9 mouse cellular contexts compared by ENCODE assay signal in the genomic region with DNA sequence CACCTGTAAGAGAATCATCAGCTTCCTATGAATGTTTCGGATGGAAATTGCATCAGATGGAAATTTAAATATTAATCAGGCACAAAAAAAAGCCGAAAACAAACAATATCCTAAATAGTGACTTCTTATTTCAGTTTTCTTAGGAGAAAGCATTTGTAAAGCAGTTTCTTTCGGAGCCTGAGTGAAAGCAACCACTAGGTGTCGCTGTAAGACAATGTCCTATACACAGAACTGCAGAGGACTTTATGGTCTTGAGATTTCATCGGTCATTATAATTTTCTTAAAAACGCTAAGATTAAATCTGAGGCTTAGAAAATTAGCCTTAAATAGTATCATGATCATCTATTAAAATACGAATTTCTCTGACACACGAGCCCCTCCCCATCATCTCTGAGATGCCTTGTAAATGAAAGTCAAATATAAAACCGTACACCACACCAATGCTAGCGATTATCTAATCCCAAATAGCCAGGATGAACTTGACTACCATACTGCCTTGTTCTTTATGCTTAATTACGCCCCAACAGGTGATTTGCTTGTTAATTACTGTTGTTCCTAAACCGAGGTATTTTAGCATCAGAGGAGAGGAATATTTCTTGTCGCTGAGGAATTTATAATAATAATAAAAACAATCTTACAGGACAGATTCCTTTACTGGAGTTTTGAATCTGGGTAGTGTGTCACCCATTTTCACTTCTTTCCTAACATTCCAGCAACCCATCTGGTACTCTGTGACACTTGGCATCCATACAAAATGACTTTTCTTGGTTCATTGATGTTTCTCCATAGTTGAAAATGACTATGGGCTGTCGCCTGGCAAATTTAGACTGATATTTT.
DNase-seq lines count a peak whose midpoint lies in the region; ATAC-seq and TF ChIP-seq lines count a peak whose summit lies in the region.
"Had no signal": no experiment of that assay in that cellular context is flagged by ENCODE, and none has a peak within 500 bp of the region (broad histone marks: within the 10 kb centered on the region; RNA-seq: fewer than 3 reads in every experiment).

No protein-coding gene starts in this region.

- ATAC-seq in midbrain, embryonic 15.5 days (replicated peaks), result peak; percentile 83
- no peak for ATAC-seq in activated CD4-positive, CD25-positive, alpha-beta regulatory T cell, adult 4 months

- in situ Hi-C loops in ES-E14 (cut with MboI; ENCODE audit: low sequenced_read_pairs in 2 of 2, unreplicated experiment in 2 of 2), result no loop called here

- DNase-seq in heart, adult 18-20 months, result peak; percentile 6 to 26
- DNase-seq in heart, embryonic 10.5 days (ENCODE audit: low spot score), result no peak
- DNase-seq in ES-E14 (ENCODE audit: low read depth, low spot score), result peak; percentile 34
- DNase-seq in cerebellum, postnatal 10 days, result peak; percentile 85 to 92
- peak; percentile 14 to 65 for DNase-seq in frontal cortex, postnatal 14 days (ENCODE audit: low spot score in 2 of 2)
- peak; percentile 48 to 86 for DNase-seq in layer of hippocampus, postnatal 14 days (ENCODE audit: low spot score in 2 of 2)

- H3K9ac ChIP-seq in ES-E14 (ENCODE audit: insufficient read depth, low read depth, low read length, poor library complexity, severe bottlenecking), result no peak overlapping the region
- H3K9ac ChIP-seq in midbrain, embryonic 15.5 days, result no peak overlapping the region
- H3K9ac ChIP-seq: limb, embryonic 12.5 days had no signal

- H3K9me3 ChIP-seq in heart, embryonic 10.5 days, result no peaks in the 10 kb centered on the region
- no peaks in the 10 kb centered on the region for H3K9me3 ChIP-seq in ES-E14 (ENCODE audit: control insufficient read depth, insufficient read depth, low read depth, low read length)
- no peaks in the 10 kb centered on the region for H3K9me3 ChIP-seq in midbrain, embryonic 15.5 days
- H3K9me3 ChIP-seq: limb, embryonic 12.5 days had no signal

- H3K4me2 ChIP-seq in midbrain, embryonic 15.5 days, result peak overlapping the region; percentile 23; the same call in 1 of the 2 replicates
- H3K4me2 ChIP-seq: limb, embryonic 12.5 days had no signal

- H3K27me3 ChIP-seq in heart, embryonic 10.5 days (ENCODE audit: insufficient read depth, poor library complexity, severe bottlenecking), result no peaks in the 10 kb centered on the region
- H3K27me3 ChIP-seq in midbrain, embryonic 15.5 days (replicated peaks), result no peaks in the 10 kb centered on the region
- H3K27me3 ChIP-seq: limb, embryonic 12.5 days had no signal

- H3K36me3 ChIP-seq in heart, embryonic 10.5 days, result no peaks in the 10 kb centered on the region
- H3K36me3 ChIP-seq in ES-E14 (ENCODE audit: control insufficient read depth, insufficient read depth, low read length, poor library complexity, severe bottlenecking), result no peaks in the 10 kb centered on the region
- H3K36me3 ChIP-seq in midbrain, embryonic 15.5 days (replicated peaks), result no peaks in the 10 kb centered on the region
- H3K36me3 ChIP-seq: limb, embryonic 12.5 days had no signal

- H3K4me3 ChIP-seq in heart, embryonic 10.5 days, result no peak overlapping the region
- no peak overlapping the region for H3K4me3 ChIP-seq in ES-E14 (ENCODE audit: insufficient read depth in 1 of 2, low read depth in 1 of 2, low read length in 2 of 2, poor library complexity in 1 of 2, severe bottlenecking in 1 of 2)
- no peak overlapping the region for H3K4me3 ChIP-seq in midbrain, embryonic 15.5 days
- H3K4me3 ChIP-seq: limb, embryonic 12.5 days had no signal

- WGBS in heart, embryonic 10.5 days, result 39% methylated on average over 14 of the region's 14 CpGs
- WGBS in midbrain, embryonic 15.5 days, result 27% methylated on average over 14 of the region's 14 CpGs

- no peaks in the 10 kb centered on the region for H3K4me1 ChIP-seq in heart, embryonic 10.5 days
- H3K4me1 ChIP-seq in ES-E14 (ENCODE audit: control insufficient read depth in 2 of 2, insufficient read depth in 2 of 2, low read length in 2 of 2, poor library complexity in 1 of 2), result no peaks in the 10 kb centered on the region
- peaks cover 3% of the 10 kb centered on the region; the same call in 1 of the 2 replicates for H3K4me1 ChIP-seq in midbrain, embryonic 15.5 days
- H3K4me1 ChIP-seq: limb, embryonic 12.5 days had no signal

- no peak overlapping the region for H3K27ac ChIP-seq in heart, embryonic 10.5 days
- no peak overlapping the region for H3K27ac ChIP-seq in ES-E14 (ENCODE audit: insufficient read depth, low read depth, low read length, poor library complexity, severe bottlenecking)
- H3K27ac ChIP-seq in midbrain, embryonic 15.5 days, result no peak overlapping the region
- H3K27ac ChIP-seq: limb, embryonic 12.5 days had no signal

TF ChIP-seq in ES-E14, 5 proteins besides CTCF, POLR2A, EP300 and RAD21:
- no peak for TF ChIP-seq ZNF384 (IDR thresholded peaks at IDR 0.05; ENCODE audit: low read depth, low read length)
- TF ChIP-seq ZC3H11A (IDR thresholded peaks at IDR 0.05; ENCODE audit: borderline replicate concordance, low read depth, low read length), result peak; percentile 52
- TF ChIP-seq CHD2 (IDR thresholded peaks at IDR 0.05; ENCODE audit: low read depth, low read length), result no peak
- TF ChIP-seq MAFK (IDR thresholded peaks at IDR 0.05; ENCODE audit: insufficient read depth, low read depth, low read length), result no peak
